Mouse (Mus musculus): ENCODE measurements around the gene Mpzl1.

- no peak for TF ChIP-seq GATA1 (IDR thresholded peaks at IDR 0.05; ENCODE audit: borderline replicate concordance, low read length)
- no peak for TF ChIP-seq FLI1 (IDR thresholded peaks at IDR 0.05; ENCODE audit: low read length)
These were observed 31.4 kb upstream of the Mpzl1 start for GRCm38 (mm10) chr1:165665758-165666157.

Data from megakaryocyte, embryonic 14.5 days (primary cell).